Mouse (Mus musculus) hematopoietic stem cell, adult 5-6 weeks (primary cell): ENCODE measurements around the gene Apol7e. TPM values are rescaled to one million over a fixed set of nuclear protein-coding genes. Genes with fewer than 3 reads are reported as not detected.
"Not testable (repeated sequence)": the region's sequence is repeated elsewhere in the genome, so short reads cannot be mapped to it uniquely, and the experiment has no call there.

ENCODE experiments used
- ATAC-seq, 2 experiments: fragments of 125-278 bp in 1 of 2; replicated peaks in 1 of 2; 2 replicates each; pipeline ENCODE4 v1.8.0; 2016 to 2017; ENCODE audit warnings: inconsistent platforms in 2 of 2, mild to moderate bottlenecking in 2 of 2, moderate number of reproducible peaks in 2 of 2, low read depth in 1 of 2, moderate TSS enrichment in 1 of 2; ENCODE audit not compliant: low FRiP score in 2 of 2, poor library complexity in 2 of 2, severe bottlenecking in 2 of 2, insufficient read depth in 1 of 2, low TSS enrichment in 1 of 2
- total RNA-seq: library from RNA; stranded (forward); fragments of 172-1452, 232-1000 nt; gene quantifications from 2 replicates; pipeline ENCODE4 v1.2.3, GENCODE M21; 2017

The Apol7e gene
- total RNA-seq, 1 experiment from 2014 or later = 11.5 TPM

- ATAC-seq = not testable (repeated sequence)
Observed at GRCm38 (mm10) chr15:77732851-77733250, 34.2 kb downstream of the Apol7e start.

GRCm38 (mm10) chr15:77733380-77733779 lies 34.7 kb downstream of the Apol7e start:
- ATAC-seq = 0 out of 4 replicates have a peak, but pooled peaks have one; percentile 14 to 19

GRCm38 (mm10) chr15:77733903-77734302 lies 35.2 kb downstream of the Apol7e start:
- not testable (repeated sequence) for ATAC-seq

- ATAC-seq = peak in 1 of 2 experiments; percentile 36; a peak in 1 of 4 replicates
Observed at GRCm38 (mm10) chr15:77740511-77741297, 42.0 kb downstream of the Apol7e start.

- ATAC-seq = not testable (repeated sequence)
Observed at GRCm38 (mm10) chr15:77741556-77741955, 42.9 kb downstream of the Apol7e start.

- no peak for ATAC-seq
Observed at GRCm38 (mm10) chr15:77744632-77745031, 46.0 kb downstream of the Apol7e start.

GRCm38 (mm10) chr15:77745081-77745480 lies 46.4 kb downstream of the Apol7e start:
- no peak for ATAC-seq

- no peak for ATAC-seq
Observed at GRCm38 (mm10) chr15:77746326-77746725, 47.7 kb downstream of the Apol7e start.

GRCm38 (mm10) chr15:77748414-77748813 lies 49.8 kb downstream of the Apol7e start:
- ATAC-seq = no peak

- ATAC-seq = no peak
Observed at GRCm38 (mm10) chr15:77749717-77750116, 51.1 kb downstream of the Apol7e start.

- ATAC-seq = peak in 1 of 2 experiments; percentile 49; a peak in 1 of 4 replicates
Observed at GRCm38 (mm10) chr15:77750461-77750860, 51.8 kb downstream of the Apol7e start.

GRCm38 (mm10) chr15:77752443-77752842 lies 53.8 kb downstream of the Apol7e start:
- no peak for ATAC-seq

- no peak for ATAC-seq
Observed at GRCm38 (mm10) chr15:77755132-77755531, 56.5 kb downstream of the Apol7e start.

- ATAC-seq = no peak
Observed at GRCm38 (mm10) chr15:77756081-77756480, 57.4 kb downstream of the Apol7e start.

- ATAC-seq = peak; percentile 79 to 89
Observed at GRCm38 (mm10) chr15:77756848-77757247, 58.2 kb downstream of the Apol7e start, which contains the start of gene Apol8. Gene Apol8 (minus strand): TSS chr15:77757003.

- no peak for ATAC-seq
Observed at GRCm38 (mm10) chr15:77757586-77758226, 59.0 kb downstream of the Apol7e start.

- no peak for ATAC-seq
Observed at GRCm38 (mm10) chr15:77760037-77760436, 61.4 kb downstream of the Apol7e start.

GRCm38 (mm10) chr15:77761083-77761482 lies 62.4 kb downstream of the Apol7e start:
- ATAC-seq = no peak
